Mouse (Mus musculus) midbrain, embryonic 14.5 days (tissue): Measurements from ENCODE around the gene Ubc. TPM values are rescaled to one million over a fixed set of nuclear protein-coding genes. Genes with fewer than 3 reads are reported as not detected.

ENCODE experiments used
- ATAC-seq: fragments of 200-750 bp; cut with Nextera tagmentation; 2 replicates; pipeline ENCODE4 v1.8.0; 2017; ENCODE audit warnings: moderate number of reproducible peaks, moderate library complexity; ENCODE audit not compliant: low FRiP score, low TSS enrichment
- DNase-seq: peaks from one replicate; pipeline ENCODE4 v3.0.0-alpha.2; 2015
- H3K27ac ChIP-seq: fragments of 300-500 bp; sonication (generic); replicated peaks from 2 replicates; pipeline ENCODE4 v1.5.1; 2014; ENCODE audit warnings: mild to moderate bottlenecking, low read depth, low read length, moderate library complexity
- H3K27me3 ChIP-seq: fragments of 300-500 bp; sonication (generic); 2 replicates; pipeline ENCODE4 v1.6.1; 2014; ENCODE audit warnings: low read length, control low read depth, mixed read lengths; ENCODE audit not compliant: control insufficient read depth, insufficient read depth
- H3K36me3 ChIP-seq: fragments of 300-500 bp; sonication (generic); 2 replicates; pipeline ENCODE4 v1.6.1; 2014; ENCODE audit warnings: low read length, control low read depth; ENCODE audit not compliant: control insufficient read depth, insufficient read depth
- H3K4me1 ChIP-seq: fragments of 300-500 bp; sonication (generic); 2 replicates; pipeline ENCODE4 v1.6.1; 2014; ENCODE audit warnings: mild to moderate bottlenecking, antibody characterized with exemption, low read length, control low read depth; ENCODE audit not compliant: control insufficient read depth, insufficient read depth
- H3K4me2 ChIP-seq: fragments of 300-500 bp; sonication (generic); 2 replicates; pipeline ENCODE4 v1.6.1; 2014; ENCODE audit warnings: mild to moderate bottlenecking, low read length, moderate library complexity
- H3K4me3 ChIP-seq: fragments of 300-500 bp; sonication (generic); replicated peaks from 2 replicates; pipeline ENCODE4 v1.5.1; 2014; ENCODE audit warnings: low read depth, low read length
- H3K9ac ChIP-seq: fragments of 300-500 bp; sonication (generic); replicated peaks from 2 replicates; pipeline ENCODE4 v1.6.1; 2014; ENCODE audit warnings: mild to moderate bottlenecking, low read length, moderate library complexity
- H3K9me3 ChIP-seq: fragments of 300-500 bp; sonication (generic); 2 replicates; pipeline ENCODE4 v1.6.1; 2016; ENCODE audit warnings: low read length, control low read depth, mixed read lengths; ENCODE audit not compliant: control insufficient read depth
- WGBS: fragments of 180-500 bp; shearing (Covaris S2); extraction: QIAGEN DNeasy Blood & Tissue Kit; methylation state at CpG from one replicate; pipeline ENCODE4 v1.1.7; 2014; 5-methylcytosine and 5-hydroxymethylcytosine counted together
- polyA plus RNA-seq: library from polyadenylated mRNA; unstranded; fragments of >200 nt; fragmentation: Nextera tagmentation; extraction: Ambion mirVana; gene quantifications from 2 replicates; pipeline ENCODE4 v1.2.1, GENCODE M21; 2014

The Ubc gene
- polyA plus RNA-seq, 1 experiment from 2014 or later, result 1,332 TPM

- peak overlapping the region; percentile 45 for H3K4me3 ChIP-seq
- H3K9me3 ChIP-seq, result no peaks in the 10 kb centered on the region
- peak overlapping the region; percentile 72 for H3K9ac ChIP-seq
- no peaks in the 10 kb centered on the region for H3K36me3 ChIP-seq
- H3K27me3 ChIP-seq, result no peaks in the 10 kb centered on the region
- peaks cover 7% of the 10 kb centered on the region for H3K4me1 ChIP-seq
- peak; percentile 73 for DNase-seq
- H3K27ac ChIP-seq, result peak overlapping the region; percentile 86
- peak overlapping the region; percentile 53 for H3K4me2 ChIP-seq
- under 1% methylated on average over 20 of the region's 20 CpGs for WGBS
- peak; percentile 14 for ATAC-seq
Measured at GRCm38 (mm10) chr5:125406322-125407016, 16.5 kb upstream of the Ubc start.

- peak overlapping the region; percentile 53 for H3K4me2 ChIP-seq
- under 1% methylated on average over 31 of the region's 31 CpGs for WGBS
Measured at GRCm38 (mm10) chr5:125405546-125406248, 15.7 kb upstream of the Ubc start.

GRCm38 (mm10) chr5:125404903-125405545 is 15.0 kb upstream of the Ubc start:
- Histone ChIP-seq H3K36me3 (no peaks in the 10 kb centered on the region), H3K27me3 (no peaks in the 10 kb centered on the region), H3K9me3 (no peaks in the 10 kb centered on the region), H3K4me3 (peak overlapping the region; percentile 45), H3K4me2 (peak overlapping the region; percentile 53), H3K9ac (peak overlapping the region; percentile 51), H3K27ac (peak overlapping the region; percentile 89), H3K4me1 (peaks cover 7% of the 10 kb centered on the region)
- DNase-seq (peak; percentile 82), ATAC-seq (0 out of 2 replicates have a peak, but pooled peaks have one; percentile 25)
- WGBS, result under 1% methylated on average over 28 of the region's 28 CpGs

More at GRCm38 (mm10) chr5:125405546-125406248, 15.7 kb upstream of the Ubc start:
- Histone ChIP-seq H3K9me3 (no peaks in the 10 kb centered on the region), H3K36me3 (no peaks in the 10 kb centered on the region), H3K27ac (peak overlapping the region; percentile 89), H3K4me3 (peak overlapping the region; percentile 45), H3K4me1 (peaks cover 7% of the 10 kb centered on the region), H3K9ac (peak overlapping the region; percentile 72), H3K27me3 (no peaks in the 10 kb centered on the region)
- DNase-seq, result peak; percentile 96
- peak; percentile 78 for ATAC-seq

GRCm38 (mm10) chr5:125404536-125404902 is 14.5 kb upstream of the Ubc start:
- 2% methylated on average over 7 of the region's 7 CpGs for WGBS
- DNase-seq (peak; percentile 65), ATAC-seq (no peak)
- no peaks in the 10 kb centered on the region for H3K36me3 ChIP-seq
- peak overlapping the region; percentile 51 for H3K9ac ChIP-seq
- H3K9me3 ChIP-seq, result no peaks in the 10 kb centered on the region
- peak overlapping the region; percentile 53 for H3K4me2 ChIP-seq
- H3K27ac ChIP-seq, result peak overlapping the region; percentile 89
- peak overlapping the region; percentile 45 for H3K4me3 ChIP-seq
- H3K4me1 ChIP-seq, result peaks cover 7% of the 10 kb centered on the region
- no peaks in the 10 kb centered on the region for H3K27me3 ChIP-seq

- peak; percentile 89 for DNase-seq
- Histone ChIP-seq H3K4me2 (peak overlapping the region; percentile 53), H3K27ac (peak overlapping the region; percentile 60), H3K27me3 (no peaks in the 10 kb centered on the region), H3K9me3 (no peaks in the 10 kb centered on the region), H3K36me3 (no peaks in the 10 kb centered on the region), H3K9ac (peak overlapping the region; percentile 34; the same call in 1 of the 2 replicates), H3K4me1 (peaks cover 7% of the 10 kb centered on the region), H3K4me3 (peak overlapping the region; percentile 32)
- 9% methylated on average over 31 of the region's 31 CpGs for WGBS
- ATAC-seq, result peak; percentile 42; the same call in 1 of the 2 replicates
Measured at GRCm38 (mm10) chr5:125403481-125404465, 13.8 kb upstream of the Ubc start.

GRCm38 (mm10) chr5:125402991-125403390 is 13.0 kb upstream of the Ubc start:
- 60% methylated on average over 6 of the region's 6 CpGs for WGBS
- Histone ChIP-seq H3K9me3 (no peaks in the 10 kb centered on the region), H3K4me3 (no peak overlapping the region), H3K9ac (no peak overlapping the region), H3K4me2 (no peak overlapping the region), H3K27me3 (no peaks in the 10 kb centered on the region), H3K36me3 (no peaks in the 10 kb centered on the region), H3K4me1 (peaks cover 7% of the 10 kb centered on the region), H3K27ac (no peak overlapping the region)
- ATAC-seq (no peak), DNase-seq (no peak)

GRCm38 (mm10) chr5:125402476-125402875 is 12.5 kb upstream of the Ubc start:
- no peak overlapping the region for H3K9ac ChIP-seq
- DNase-seq, result no peak

GRCm38 (mm10) chr5:125400903-125401302 is 10.9 kb upstream of the Ubc start:
- Histone ChIP-seq H3K27ac (no peak overlapping the region), H3K27me3 (no peaks in the 10 kb centered on the region), H3K9me3 (no peaks in the 10 kb centered on the region), H3K4me2 (no peak overlapping the region), H3K36me3 (no peaks in the 10 kb centered on the region), H3K4me3 (no peak overlapping the region), H3K4me1 (no peaks in the 10 kb centered on the region), H3K9ac (no peak overlapping the region)
- 72% methylated on average over 7 of the region's 7 CpGs for WGBS
- DNase-seq, result no peak
- no peak for ATAC-seq

More at GRCm38 (mm10) chr5:125402476-125402875, 12.5 kb upstream of the Ubc start:
- Histone ChIP-seq H3K4me2 (no peak overlapping the region), H3K36me3 (no peaks in the 10 kb centered on the region), H3K27me3 (no peaks in the 10 kb centered on the region), H3K27ac (no peak overlapping the region), H3K9me3 (no peaks in the 10 kb centered on the region), H3K4me3 (no peak overlapping the region), H3K4me1 (peaks cover 7% of the 10 kb centered on the region)
- no peak for ATAC-seq
- 51% methylated on average over 10 of the region's 10 CpGs for WGBS
